Mouse (Mus musculus) hindbrain, embryonic 16.5 days (tissue): Measurements from ENCODE around the gene Pnpo. TPM values are rescaled to one million over a fixed set of nuclear protein-coding genes. Genes with fewer than 3 reads are reported as not detected.

Experiments
- ATAC-seq: fragments of 200-750 bp; cut with Nextera tagmentation; 2 replicates; pipeline ENCODE4 v1.8.0; 2017; ENCODE audit warnings: moderate TSS enrichment, moderate library complexity
- H3K27ac ChIP-seq: fragments of 300-500 bp; sonication (generic); 2 replicates; pipeline ENCODE4 v1.5.1; 2014; ENCODE audit warnings: low read depth, mild to moderate bottlenecking, control low read depth, low read length, moderate library complexity
- H3K27me3 ChIP-seq: fragments of 300-500 bp; sonication (generic); replicated peaks from 2 replicates; pipeline ENCODE4 v1.6.1; 2014; ENCODE audit warnings: low read length; ENCODE audit not compliant: control insufficient read depth, insufficient read depth
- H3K36me3 ChIP-seq: fragments of 300-500 bp; sonication (generic); 2 replicates; pipeline ENCODE4 v1.6.1; 2014; ENCODE audit warnings: mild to moderate bottlenecking, low read length, moderate library complexity, mixed read lengths; ENCODE audit not compliant: control insufficient read depth, insufficient read depth
- H3K4me1 ChIP-seq: fragments of 300-500 bp; sonication (generic); 2 replicates; pipeline ENCODE4 v1.6.1; 2014; ENCODE audit warnings: low read depth, low read length; ENCODE audit not compliant: control insufficient read depth, insufficient read depth
- H3K4me2 ChIP-seq: fragments of 300-500 bp; sonication (generic); 2 replicates; pipeline ENCODE4 v1.6.1; 2014; ENCODE audit warnings: mild to moderate bottlenecking, low read length, control low read depth, moderate library complexity
- H3K4me3 ChIP-seq: fragments of 300-500 bp; sonication (generic); 2 replicates; pipeline ENCODE4 v1.5.1; 2014; ENCODE audit warnings: mild to moderate bottlenecking, low read length, control low read depth, moderate library complexity
- H3K9ac ChIP-seq: fragments of 300-500 bp; sonication (generic); 2 replicates; pipeline ENCODE4 v1.6.1; 2014; ENCODE audit warnings: low read depth, mild to moderate bottlenecking, control low read depth, low read length, moderate library complexity
- H3K9me3 ChIP-seq: fragments of 300-500 bp; sonication (generic); 2 replicates; pipeline ENCODE4 v1.6.1; 2014; ENCODE audit warnings: mild to moderate bottlenecking, low read length, moderate library complexity; ENCODE audit not compliant: control insufficient read depth
- WGBS: fragments of 180-500 bp; shearing (Covaris S2); extraction: QIAGEN DNeasy Blood & Tissue Kit; methylation state at CpG from one replicate; pipeline ENCODE4 v1.1.7; 2014; 5-methylcytosine and 5-hydroxymethylcytosine counted together
- polyA plus RNA-seq: library from polyadenylated mRNA; unstranded; fragments of >200 nt; fragmentation: Nextera tagmentation; extraction: Ambion mirVana; gene quantifications from 2 replicates; pipeline ENCODE4 v1.2.1, GENCODE M21; 2015

Gene Pnpo
- polyA plus RNA-seq, 1 experiment from 2014 or later = 36.2 TPM

DNA sequence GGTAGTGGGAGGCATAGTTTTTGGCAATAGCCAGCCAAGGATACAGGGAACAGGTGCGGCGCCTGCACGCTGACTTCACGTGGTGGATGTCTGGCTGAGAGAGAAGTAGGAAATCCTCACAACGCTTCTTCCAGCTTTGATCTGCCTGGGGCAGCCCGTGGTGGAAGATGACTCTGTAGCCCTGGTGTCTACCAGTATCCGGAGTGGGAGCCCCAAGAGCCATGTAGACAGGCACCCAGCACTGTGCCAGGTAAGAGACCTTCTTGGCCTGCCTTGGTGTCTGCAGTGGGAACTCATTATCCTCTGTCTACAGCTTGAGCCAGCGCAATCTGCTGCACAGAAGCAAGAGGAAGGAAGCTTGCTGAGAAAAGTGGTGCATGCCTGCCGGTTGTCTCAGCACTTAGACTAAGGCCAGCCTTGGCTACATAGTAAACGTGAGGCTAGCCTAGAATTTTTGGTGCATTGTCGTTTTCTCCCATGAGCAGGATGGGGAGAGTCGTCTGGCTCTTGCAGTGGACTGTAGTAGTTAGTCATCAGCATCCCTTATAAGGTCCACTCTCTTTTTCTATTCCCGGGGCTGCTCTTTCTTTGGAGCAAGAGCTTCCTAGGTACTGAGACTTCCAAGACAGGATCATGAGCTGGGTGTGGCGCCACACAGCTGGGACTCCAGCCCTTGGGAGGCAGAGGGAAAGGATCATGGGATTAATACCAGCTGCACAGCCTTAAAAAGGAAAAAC lies 1.2 kb upstream of the Pnpo start:
- no peak for ATAC-seq
- 86% methylated on average over 14 of the region's 14 CpGs for WGBS
- Histone ChIP-seq H3K4me1 (peaks cover 15% of the 10 kb centered on the region), H3K9me3 (no peaks in the 10 kb centered on the region), H3K4me2 (peak overlapping the region; percentile 92), H3K36me3 (no peaks in the 10 kb centered on the region), H3K9ac (peak overlapping the region; percentile 68), H3K4me3 (peak overlapping the region; percentile 65), H3K27me3 (no peaks in the 10 kb centered on the region), H3K27ac (no peak overlapping the region)

DNA sequence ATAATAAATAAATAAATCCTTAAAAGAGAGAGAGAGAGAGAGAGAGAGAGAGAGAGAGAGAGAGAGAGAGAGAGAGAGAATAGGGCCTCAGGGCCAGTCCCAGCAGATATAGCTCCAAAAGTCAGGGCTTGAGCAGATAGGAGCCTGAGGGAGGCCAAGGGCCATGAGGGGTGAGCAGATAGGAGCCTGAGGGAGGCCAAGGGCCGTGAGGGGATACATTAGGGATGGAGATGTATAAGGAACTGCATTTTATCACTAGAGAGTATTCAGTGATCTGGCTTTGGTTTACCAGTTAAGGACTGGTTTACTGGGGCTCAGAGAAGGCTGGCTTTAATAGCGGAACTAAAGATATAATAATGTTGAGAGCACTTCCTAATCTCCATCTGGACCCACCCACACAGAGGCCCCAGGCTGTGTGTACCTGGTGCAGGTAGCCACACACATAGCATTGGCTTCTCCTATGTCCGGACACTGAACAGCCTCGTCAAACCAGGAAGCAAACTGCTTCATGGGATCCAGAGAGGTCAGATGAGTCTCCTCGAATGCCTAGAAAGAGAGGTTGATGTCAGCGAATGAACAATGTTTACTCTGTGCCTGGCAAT lies 1.7 kb downstream of the Pnpo start:
- Histone ChIP-seq H3K9me3 (no peaks in the 10 kb centered on the region), H3K27me3 (no peaks in the 10 kb centered on the region), H3K4me1 (peaks cover 15% of the 10 kb centered on the region), H3K27ac (no peak overlapping the region), H3K9ac (no peak overlapping the region), H3K4me3 (no peak overlapping the region), H3K4me2 (no peak overlapping the region), H3K36me3 (no peaks in the 10 kb centered on the region)
- ATAC-seq = no peak
- WGBS = 81% methylated on average over 6 of the region's 6 CpGs

DNA sequence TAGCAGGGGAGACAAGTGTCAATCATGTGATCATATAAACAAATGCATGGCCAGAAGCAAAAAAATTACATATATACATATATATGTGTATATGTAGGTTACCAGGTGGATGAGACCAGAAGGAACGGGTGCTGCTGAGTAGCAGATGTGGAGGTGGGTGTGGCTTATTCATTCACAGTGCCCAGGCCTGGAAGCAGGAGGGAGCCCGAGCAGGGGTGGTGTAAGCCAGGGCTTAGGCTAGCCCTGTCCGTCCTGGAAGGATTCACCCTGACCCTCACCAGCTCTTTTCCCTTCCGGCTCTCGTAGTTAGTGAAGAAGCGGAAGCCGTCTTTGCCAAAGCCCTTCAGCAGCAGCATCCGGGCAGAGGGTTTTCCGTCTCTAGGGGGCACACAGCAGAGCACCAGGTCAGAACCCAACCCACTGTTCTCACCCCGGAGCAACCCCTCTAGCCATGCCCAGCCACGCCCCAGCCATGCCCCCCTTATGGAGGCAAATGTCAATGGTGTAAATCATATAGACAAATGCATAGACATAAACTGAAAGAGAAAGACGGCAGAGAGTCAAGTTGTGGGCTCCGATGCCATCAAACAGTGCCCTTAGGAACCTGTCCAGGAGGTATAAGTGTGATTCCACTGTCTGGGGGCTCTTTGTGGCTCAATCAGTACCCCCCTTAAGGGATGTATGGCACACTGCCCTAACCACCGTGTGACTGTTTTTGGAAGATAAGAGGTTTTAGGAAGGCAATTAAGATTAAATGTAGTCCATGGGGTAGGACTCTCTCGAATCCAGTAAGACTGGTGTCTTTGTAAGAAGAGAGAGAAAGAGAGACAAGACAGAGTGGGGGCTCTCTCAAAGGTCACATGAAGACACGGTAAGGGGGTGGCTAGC lies 3.0 kb downstream of the Pnpo start:
- 77% methylated on average over 16 of the region's 16 CpGs for WGBS
- Histone ChIP-seq H3K27me3 (no peaks in the 10 kb centered on the region), H3K36me3 (no peaks in the 10 kb centered on the region), H3K9me3 (no peaks in the 10 kb centered on the region), H3K4me2 (no peak overlapping the region), H3K27ac (no peak overlapping the region), H3K4me1 (peaks cover 15% of the 10 kb centered on the region), H3K9ac (no peak overlapping the region), H3K4me3 (no peak overlapping the region)
- ATAC-seq = no peak

DNA sequence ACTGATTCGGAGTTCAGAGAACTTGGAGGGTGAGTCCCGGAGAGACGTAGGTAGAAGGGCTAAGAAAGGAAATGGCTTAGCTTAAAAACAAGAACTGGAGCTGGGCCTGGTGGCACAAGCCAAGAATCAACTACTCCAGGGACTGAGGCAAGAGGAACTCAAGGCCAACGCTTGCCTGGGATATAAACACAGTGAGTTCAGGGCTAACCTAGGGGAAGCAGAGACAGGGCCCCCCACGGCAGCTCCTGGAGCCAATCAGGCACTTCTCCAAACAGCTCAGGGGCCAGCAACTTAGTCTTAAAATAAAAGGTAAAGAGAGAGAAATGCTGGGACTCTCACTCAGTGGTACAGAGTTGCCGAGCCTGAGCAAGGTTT lies 5.4 kb downstream of the Pnpo start:
- Histone ChIP-seq H3K4me2 (no peak overlapping the region), H3K4me1 (peaks cover 3% of the 10 kb centered on the region), H3K9ac (no peak overlapping the region), H3K4me3 (no peak overlapping the region), H3K27me3 (no peaks in the 10 kb centered on the region), H3K36me3 (no peaks in the 10 kb centered on the region), H3K27ac (no peak overlapping the region), H3K9me3 (no peaks in the 10 kb centered on the region)
- no peak for ATAC-seq
- WGBS = 86% methylated on average over 6 of the region's 6 CpGs

DNA sequence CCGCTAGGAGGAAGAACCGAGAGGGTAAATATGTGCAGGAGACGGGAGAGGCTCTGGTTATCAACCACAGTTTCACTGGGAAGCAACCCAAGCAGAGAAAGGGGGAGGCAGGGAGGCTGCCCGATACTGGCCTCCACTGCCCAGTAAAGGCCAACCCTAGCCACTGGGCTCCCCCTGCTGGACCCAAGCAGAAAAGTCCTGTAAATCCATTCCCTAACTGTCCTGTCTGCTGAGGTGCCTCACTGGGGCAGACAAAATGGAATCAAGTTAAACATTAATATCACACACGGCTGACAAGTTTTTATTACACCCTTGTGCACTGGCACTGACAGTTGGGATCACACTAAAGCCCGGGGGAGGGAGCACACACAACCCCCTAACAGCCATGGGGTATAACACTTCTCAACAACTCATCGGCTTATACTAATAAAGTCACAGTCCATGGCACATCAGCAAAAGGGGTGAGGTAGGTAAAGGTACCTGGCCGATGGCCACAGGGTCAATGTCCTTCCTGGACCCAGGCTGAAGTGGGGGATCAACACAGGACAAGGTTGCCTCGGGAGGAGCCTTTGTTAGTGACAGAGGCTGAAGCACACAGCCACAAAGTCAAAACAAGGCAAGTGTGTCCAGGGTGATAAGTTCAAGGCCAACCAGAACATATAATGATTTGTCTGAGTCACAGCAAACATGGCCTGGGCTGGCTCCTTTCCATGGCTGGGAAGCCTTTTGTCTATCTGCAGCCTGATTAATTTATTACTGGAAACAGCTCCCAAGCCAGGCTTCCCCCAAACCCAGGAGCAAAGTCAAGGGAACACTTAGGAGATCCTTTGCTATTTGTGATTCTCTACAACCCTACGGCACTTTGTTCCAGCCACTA lies 6.0 kb downstream of the Pnpo start:
- 56% methylated on average over 10 of the region's 10 CpGs for WGBS
- ATAC-seq = no peak
- no peaks in the 10 kb centered on the region for H3K27me3 ChIP-seq

DNA sequence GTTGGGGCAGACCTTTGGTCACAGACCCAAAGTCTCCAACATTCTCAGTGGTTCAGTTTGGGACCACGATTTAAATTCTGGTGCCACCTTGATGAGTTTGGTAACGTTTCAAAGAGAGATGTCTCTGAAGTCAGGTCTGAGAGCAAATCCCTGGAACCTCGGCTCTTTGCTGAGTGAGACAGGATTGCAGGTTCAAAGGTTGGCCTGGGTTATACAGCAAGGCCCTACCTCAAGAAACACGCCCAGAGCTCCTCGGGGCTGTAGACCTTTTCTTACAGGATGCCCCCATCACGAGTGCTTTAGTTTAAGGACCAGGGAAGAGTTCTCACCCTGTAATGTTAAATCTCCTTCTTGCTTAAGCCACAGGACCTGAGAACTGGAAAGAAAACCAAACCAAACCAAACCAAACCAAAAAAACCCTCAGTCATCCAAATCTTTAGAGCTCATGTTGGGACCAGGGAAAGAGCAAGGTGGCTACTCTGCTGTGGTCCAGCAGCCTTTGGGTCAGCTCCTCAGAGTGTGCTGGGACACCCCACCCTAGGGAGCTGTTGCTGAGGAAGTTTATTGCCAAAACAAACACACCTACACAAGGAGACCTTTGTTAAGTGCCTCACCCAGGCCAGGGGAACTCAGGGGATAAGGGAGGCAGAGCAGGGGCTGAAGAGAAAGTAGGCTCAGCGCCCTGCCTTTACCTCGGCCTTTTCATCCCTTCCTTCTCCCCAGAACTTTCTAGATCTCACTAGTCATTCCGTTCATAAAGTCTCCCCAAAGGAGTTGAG lies 7.7 kb downstream of the Pnpo start:
- H3K4me2 ChIP-seq = no peak overlapping the region
- no peaks in the 10 kb centered on the region for H3K36me3 ChIP-seq
- H3K9me3 ChIP-seq = no peaks in the 10 kb centered on the region
- ATAC-seq = no peak
- H3K27ac ChIP-seq = no peak overlapping the region
- H3K4me1 ChIP-seq = no peaks in the 10 kb centered on the region
- H3K4me3 ChIP-seq = no peak overlapping the region
- H3K9ac ChIP-seq = no peak overlapping the region
- 90% methylated on average over 9 of the region's 9 CpGs for WGBS
- H3K27me3 ChIP-seq = no peaks in the 10 kb centered on the region

More for the DNA sequence above, 6.0 kb downstream of the Pnpo start:
- H3K27ac ChIP-seq = no peak overlapping the region
- no peak overlapping the region for H3K4me3 ChIP-seq
- H3K9me3 ChIP-seq = no peaks in the 10 kb centered on the region
- no peaks in the 10 kb centered on the region for H3K36me3 ChIP-seq
- no peak overlapping the region for H3K9ac ChIP-seq
- no peaks in the 10 kb centered on the region for H3K4me1 ChIP-seq
- H3K4me2 ChIP-seq = no peak overlapping the region

DNA sequence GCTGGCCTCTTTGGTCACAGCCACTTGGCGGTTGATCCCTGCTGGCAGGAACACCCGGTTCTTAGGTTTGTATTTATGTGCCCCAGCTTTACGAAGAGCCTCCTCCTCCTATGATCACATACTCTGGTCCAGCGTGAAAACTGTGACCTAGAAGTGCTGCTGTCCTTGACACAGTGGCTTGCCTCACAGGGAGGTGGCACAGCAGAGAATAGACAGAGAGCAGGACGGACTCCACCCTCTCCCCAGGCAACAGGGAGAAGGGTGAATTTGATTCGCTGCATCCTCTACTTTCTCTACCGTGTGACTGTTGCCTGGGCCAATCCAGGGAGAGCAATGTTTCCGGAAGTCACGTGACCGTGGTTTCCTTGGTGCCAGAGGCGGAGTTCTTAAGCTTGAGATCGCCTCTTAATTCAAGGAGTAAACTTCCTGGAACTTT lies 8.8 kb downstream of the Pnpo start:
- Histone ChIP-seq H3K27me3 (no peaks in the 10 kb centered on the region), H3K4me1 (no peaks in the 10 kb centered on the region), H3K9me3 (no peaks in the 10 kb centered on the region), H3K9ac (no peak overlapping the region), H3K4me2 (peak overlapping the region; percentile 35), H3K27ac (no peak overlapping the region), H3K4me3 (no peak overlapping the region), H3K36me3 (no peaks in the 10 kb centered on the region)
- 21% methylated on average over 12 of the region's 12 CpGs for WGBS
- ATAC-seq = peak; percentile 91

DNA sequence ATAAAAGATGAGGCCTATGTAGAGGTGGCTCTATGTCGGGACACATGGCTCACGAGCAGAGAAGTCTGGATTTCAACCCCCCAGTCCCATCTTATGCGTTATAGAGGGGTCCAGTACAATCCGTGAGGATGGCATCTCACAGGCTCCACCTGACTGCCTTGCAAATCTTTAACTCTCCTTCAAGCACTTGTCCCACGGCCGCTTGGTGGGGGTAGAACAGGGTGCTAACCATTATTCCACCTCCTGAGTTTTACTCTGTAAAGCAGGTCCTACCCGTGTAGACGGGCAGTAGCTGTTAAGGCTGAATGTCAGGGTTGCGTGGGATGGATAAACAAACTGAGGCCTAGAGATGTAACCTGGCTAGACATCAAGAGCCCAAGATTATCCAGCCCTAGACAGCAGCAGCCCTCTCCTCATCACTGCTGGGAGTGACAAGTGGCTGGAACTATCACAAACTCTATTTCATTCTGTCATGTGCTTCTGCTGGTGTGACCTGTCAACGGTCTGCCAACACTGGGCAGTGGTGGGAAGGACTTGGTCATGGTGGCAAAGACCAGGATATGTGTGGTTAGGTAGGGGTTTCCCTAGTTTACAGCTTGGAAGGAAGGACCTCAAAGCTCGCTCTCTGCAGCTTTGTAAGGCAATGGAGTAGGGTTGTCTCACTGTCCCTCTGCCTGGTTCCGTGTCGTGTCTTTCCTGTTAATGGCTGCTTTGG lies 10.1 kb downstream of the Pnpo start:
- ATAC-seq = no peak
- no peak overlapping the region for H3K4me3 ChIP-seq
- H3K4me1 ChIP-seq = 0 out of 2 replicates have a peak, but pooled peaks cover 2% of the 10 kb centered on the region
- no peaks in the 10 kb centered on the region for H3K36me3 ChIP-seq
- no peaks in the 10 kb centered on the region for H3K9me3 ChIP-seq
- H3K27ac ChIP-seq = no peak overlapping the region
- WGBS = 91% methylated on average over 13 of the region's 13 CpGs
- H3K27me3 ChIP-seq = peaks cover 4% of the 10 kb centered on the region; the same call in 1 of the 2 replicates
- H3K9ac ChIP-seq = no peak overlapping the region
- H3K4me2 ChIP-seq = no peak overlapping the region
